Mouse (Mus musculus) ES-Bruce4 (cell line): ENCODE data around the gene Astn2. TPM values are rescaled to one million over a fixed set of nuclear protein-coding genes. Genes with fewer than 3 reads are reported as not detected.

Experiments
- H3K27ac ChIP-seq: 2 replicates; pipeline ENCODE4 v1.5.1; 2012; ENCODE audit warnings: low read length, inconsistent platforms; ENCODE audit not compliant: insufficient read depth
- H3K27me3 ChIP-seq: 2 replicates; pipeline ENCODE4 v1.6.1; 2012; ENCODE audit warnings: mild to moderate bottlenecking, low read length, inconsistent platforms; ENCODE audit not compliant: control insufficient read depth, poor library complexity, insufficient read depth, severe bottlenecking
- H3K36me3 ChIP-seq: 2 replicates; pipeline ENCODE4 v1.6.1; 2012; ENCODE audit warnings: inconsistent platforms, mild to moderate bottlenecking, low read length, moderate library complexity; ENCODE audit not compliant: control insufficient read depth, poor library complexity, insufficient read depth, severe bottlenecking
- H3K4me1 ChIP-seq: one replicate; pipeline ENCODE4 v1.8.1; 2011; ENCODE audit warnings: low read length; ENCODE audit not compliant: control insufficient read depth, insufficient read depth
- H3K4me3 ChIP-seq: 2 replicates; pipeline ENCODE4 v1.5.1; 2011; ENCODE audit warnings: low read depth, mild to moderate bottlenecking, low read length
- H3K9ac ChIP-seq: 2 replicates; pipeline ENCODE4 v1.6.1; 2012; ENCODE audit warnings: low read depth, mild to moderate bottlenecking, inconsistent platforms; ENCODE audit not compliant: poor library complexity, severe bottlenecking
- H3K9me3 ChIP-seq: replicated peaks from 2 replicates; pipeline ENCODE4 v1.6.1; 2012; ENCODE audit warnings: mild to moderate bottlenecking, low read length, inconsistent platforms; ENCODE audit not compliant: control insufficient read depth, poor library complexity, insufficient read depth, severe bottlenecking
- CTCF ChIP-seq: IDR thresholded peaks from one replicate; pipeline ENCODE4 v1.8.1; 2011; ENCODE audit warnings: low read depth, low read length
- EP300 ChIP-seq: IDR thresholded peaks from 2 replicates; pipeline ENCODE4 v1.6.1; 2011; ENCODE audit warnings: low read depth, low read length; ENCODE audit not compliant: insufficient read depth
- POLR2A ChIP-seq: IDR thresholded peaks from one replicate; pipeline ENCODE4 v1.8.1; 2011; ENCODE audit warnings: low read length; ENCODE audit not compliant: insufficient read depth
- polyA plus RNA-seq: library from polyadenylated mRNA; stranded (reverse); fragments of >200 nt; gene quantifications from 2 replicates; pipeline ENCODE4 v1.2.4, GENCODE M21; 2011; ENCODE audit warnings: low read depth; ENCODE audit not compliant: missing spikeins, insufficient read depth, insufficient read length

Gene Astn2
- polyA plus RNA-seq, 1 experiment = not detected

- Histone ChIP-seq H3K9me3 (peaks cover 5% of the 10 kb centered on the region; the same call in 1 of the 2 replicates), H3K36me3 (no peaks in the 10 kb centered on the region), H3K4me3 (no peak overlapping the region), H3K4me1 (no peaks in the 10 kb centered on the region), H3K9ac (no peak overlapping the region), H3K27me3 (no peaks in the 10 kb centered on the region), H3K27ac (no peak overlapping the region)
- no peak for TF ChIP-seq EP300
- no peak for TF ChIP-seq CTCF
- no peak for TF ChIP-seq POLR2A
Observed at GRCm38 (mm10) chr4:65638231-65638630, 766.2 kb downstream of the Astn2 start.

DNA sequence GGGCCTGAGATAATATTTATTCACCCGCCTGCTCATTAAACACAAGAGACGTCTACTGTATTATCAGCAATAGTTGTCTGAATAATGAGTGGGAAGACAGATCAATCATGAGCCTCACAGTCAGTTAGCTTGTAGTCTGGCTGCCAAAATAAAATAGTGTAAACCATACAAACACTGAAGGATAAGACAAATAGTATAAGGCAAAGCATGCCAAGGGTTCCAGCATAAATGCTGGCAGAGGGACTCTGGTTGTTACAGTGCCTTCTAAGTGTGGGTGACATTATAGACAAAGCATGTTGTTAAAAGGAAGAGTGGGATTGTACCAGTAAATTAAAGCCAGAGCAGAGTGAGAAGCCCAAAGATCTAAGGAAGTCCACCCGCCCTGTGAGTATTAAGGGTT, 784.3 kb downstream of the Astn2 start:
- H3K36me3 ChIP-seq = peaks cover 11% of the 10 kb centered on the region
- no peak overlapping the region for H3K27ac ChIP-seq
- H3K4me1 ChIP-seq = no peaks in the 10 kb centered on the region
- no peaks in the 10 kb centered on the region for H3K27me3 ChIP-seq
- no peaks in the 10 kb centered on the region for H3K9me3 ChIP-seq
- H3K9ac ChIP-seq = no peak overlapping the region
- no peak overlapping the region for H3K4me3 ChIP-seq
- no peak for TF ChIP-seq EP300
- no peak for TF ChIP-seq CTCF
- no peak for TF ChIP-seq POLR2A

GRCm38 (mm10) chr4:65613135-65613534, 791.3 kb downstream of the Astn2 start:
- Histone ChIP-seq H3K4me1 (no peaks in the 10 kb centered on the region), H3K9ac (no peak overlapping the region), H3K4me3 (no peak overlapping the region), H3K27me3 (no peaks in the 10 kb centered on the region), H3K9me3 (no peaks in the 10 kb centered on the region), H3K36me3 (peaks cover 33% of the 10 kb centered on the region), H3K27ac (no peak overlapping the region)
- TF ChIP-seq POLR2A (no peak), CTCF (no peak), EP300 (no peak)

- Histone ChIP-seq H3K27ac (no peak overlapping the region), H3K4me3 (no peak overlapping the region), H3K9ac (no peak overlapping the region), H3K9me3 (no peaks in the 10 kb centered on the region), H3K4me1 (peaks cover 1% of the 10 kb centered on the region), H3K36me3 (peaks cover 29% of the 10 kb centered on the region), H3K27me3 (no peaks in the 10 kb centered on the region)
- TF ChIP-seq POLR2A (no peak), EP300 (no peak), CTCF (no peak)
Observed at GRCm38 (mm10) chr4:65610896-65611295, 793.5 kb downstream of the Astn2 start.

- Histone ChIP-seq H3K4me1 (peaks cover 1% of the 10 kb centered on the region), H3K36me3 (peaks cover 23% of the 10 kb centered on the region), H3K4me3 (no peak overlapping the region), H3K9ac (no peak overlapping the region), H3K27ac (no peak overlapping the region), H3K9me3 (no peaks in the 10 kb centered on the region), H3K27me3 (no peaks in the 10 kb centered on the region)
- TF ChIP-seq POLR2A = no peak
- TF ChIP-seq EP300 = no peak
- no peak for TF ChIP-seq CTCF
Observed at GRCm38 (mm10) chr4:65610329-65610728, 794.1 kb downstream of the Astn2 start.

GRCm38 (mm10) chr4:65608112-65608511, 796.3 kb downstream of the Astn2 start:
- no peaks in the 10 kb centered on the region for H3K9me3 ChIP-seq
- H3K4me1 ChIP-seq = peaks cover 1% of the 10 kb centered on the region
- peaks cover 1% of the 10 kb centered on the region; the same call in 1 of the 2 replicates for H3K27me3 ChIP-seq
- no peak overlapping the region for H3K27ac ChIP-seq
- no peak overlapping the region for H3K4me3 ChIP-seq
- TF ChIP-seq POLR2A (no peak), EP300 (no peak), CTCF (no peak)
- no peak overlapping the region for H3K9ac ChIP-seq
- H3K36me3 ChIP-seq = peaks cover 2% of the 10 kb centered on the region
